In the genomic region with DNA sequence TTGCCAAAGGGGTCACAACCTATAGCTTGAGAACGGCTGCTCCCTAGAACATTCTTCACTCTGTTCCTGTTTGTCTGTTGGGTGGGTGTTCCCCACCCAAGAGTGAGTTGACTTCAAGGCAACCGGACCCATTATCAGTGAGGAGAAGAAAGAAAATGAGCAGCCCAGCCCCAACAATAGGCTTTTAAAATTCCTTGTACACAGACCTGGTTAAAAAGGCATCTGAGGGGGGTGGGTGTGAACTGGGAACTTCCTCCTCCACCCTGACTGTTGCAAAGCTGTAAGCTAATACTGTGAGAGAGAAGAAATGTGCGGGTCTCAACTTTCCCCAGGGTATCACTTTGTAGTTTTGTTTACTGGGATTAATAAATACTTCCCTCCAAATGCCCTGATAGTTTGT, we compare ENCODE assay signal across 16 mouse cellular contexts.
DNase-seq lines count a peak whose midpoint lies in the region; ATAC-seq and TF ChIP-seq lines count a peak whose summit lies in the region.
"Had no signal": no experiment of that assay in that cellular context is flagged by ENCODE, and none has a peak within 500 bp of the region (broad histone marks: within the 10 kb centered on the region; RNA-seq: fewer than 3 reads in every experiment).

No protein-coding gene starts in this region.

- H3K27me3 ChIP-seq in kidney, postnatal 0 days (ENCODE audit: insufficient read depth, low read length), result no peaks in the 10 kb centered on the region
- H3K27me3 ChIP-seq in ES-Bruce4 (ENCODE audit: control insufficient read depth, insufficient read depth, low read length, poor library complexity, severe bottlenecking), result no peaks in the 10 kb centered on the region
- H3K27me3 ChIP-seq in embryonic facial prominence, embryonic 15.5 days, result no peaks in the 10 kb centered on the region
- no peaks in the 10 kb centered on the region for H3K27me3 ChIP-seq in kidney, adult 2 months (replicated peaks; ENCODE audit: control insufficient read depth, insufficient read depth, low read length)
- H3K27me3 ChIP-seq: kidney, embryonic 15.5 days; limb, embryonic 15.5 days had no signal

- H3K4me3 ChIP-seq in kidney, postnatal 0 days (replicated peaks; ENCODE audit: low read depth, low read length), result no peak overlapping the region
- no peak overlapping the region for H3K4me3 ChIP-seq in ES-Bruce4 (ENCODE audit: low read depth, low read length)
- no peak overlapping the region for H3K4me3 ChIP-seq in embryonic facial prominence, embryonic 15.5 days (replicated peaks)
- H3K4me3 ChIP-seq in kidney, adult 2 months (ENCODE audit: insufficient read depth, low read depth, low read length), result no peak overlapping the region
- H3K4me3 ChIP-seq: kidney, embryonic 15.5 days; limb, embryonic 15.5 days; midbrain, embryonic 12.5 days had no signal

- TF ChIP-seq EP300 in ES-Bruce4 (IDR thresholded peaks at IDR 0.05; ENCODE audit: insufficient read depth, low read depth, low read length), result 0 out of 2 replicates have a peak, but pooled peaks have one; percentile 24

- DNase-seq in heart, adult 11 months, result peak; percentile 92
- DNase-seq in heart, postnatal 25 days (ENCODE audit: low spot score), result no peak
- peak; percentile 51 for DNase-seq in kidney, postnatal 0 days (ENCODE audit: low spot score)
- DNase-seq in kidney, postnatal 10 days, result no peak
- DNase-seq in cerebellum, adult 11 months, result no peak
- no peak for DNase-seq in kidney, adult 2 months
- DNase-seq: adrenal gland, postnatal 25 days; cerebellum, adult 9-11 months; lung, adult 18-20 months; thymus, postnatal 14 days had no signal

- H3K36me3 ChIP-seq in kidney, postnatal 0 days (ENCODE audit: insufficient read depth, low read length), result no peaks in the 10 kb centered on the region
- no peaks in the 10 kb centered on the region for H3K36me3 ChIP-seq in ES-Bruce4 (ENCODE audit: control insufficient read depth, insufficient read depth, low read length, poor library complexity, severe bottlenecking)
- no peaks in the 10 kb centered on the region for H3K36me3 ChIP-seq in embryonic facial prominence, embryonic 15.5 days
- H3K36me3 ChIP-seq in kidney, adult 2 months (ENCODE audit: control insufficient read depth, insufficient read depth, low read length), result no peaks in the 10 kb centered on the region
- H3K36me3 ChIP-seq: kidney, embryonic 15.5 days; limb, embryonic 15.5 days; midbrain, embryonic 12.5 days had no signal

- TF ChIP-seq CTCF in kidney, postnatal 0 days (IDR thresholded peaks at IDR 0.05; ENCODE audit: low read depth), result no peak
- no peak for TF ChIP-seq CTCF in ES-Bruce4 (IDR thresholded peaks at IDR 0.05; ENCODE audit: low read depth, low read length)
- TF ChIP-seq CTCF in kidney, adult 2 months (conservative IDR thresholded peaks at IDR 0.05; ENCODE audit: insufficient read depth, insufficient read length, low read depth, low read length), result no peak

- no peak for TF ChIP-seq POLR2A in ES-Bruce4 (IDR thresholded peaks at IDR 0.05; ENCODE audit: insufficient read depth, low read length)
- no peak for TF ChIP-seq POLR2A in kidney, adult 2 months (IDR thresholded peaks at IDR 0.05; ENCODE audit: low read depth, low read length)

- no peak overlapping the region; the same call in 1 of the 2 replicates for H3K4me2 ChIP-seq in kidney, postnatal 0 days (ENCODE audit: low read length)
- no peak overlapping the region for H3K4me2 ChIP-seq in embryonic facial prominence, embryonic 15.5 days (replicated peaks)
- H3K4me2 ChIP-seq: kidney, embryonic 15.5 days; limb, embryonic 15.5 days; midbrain, embryonic 12.5 days had no signal

- no peaks in the 10 kb centered on the region for H3K9me3 ChIP-seq in kidney, postnatal 0 days (replicated peaks; ENCODE audit: low read length)
- no peaks in the 10 kb centered on the region for H3K9me3 ChIP-seq in ES-Bruce4 (replicated peaks; ENCODE audit: control insufficient read depth, insufficient read depth, low read length, poor library complexity, severe bottlenecking)
- H3K9me3 ChIP-seq in embryonic facial prominence, embryonic 15.5 days (replicated peaks), result no peaks in the 10 kb centered on the region
- H3K9me3 ChIP-seq: kidney, embryonic 15.5 days; limb, embryonic 15.5 days; midbrain, embryonic 12.5 days had no signal

- H3K27ac ChIP-seq in kidney, postnatal 0 days, result no peak overlapping the region
- peak overlapping the region; percentile 83 for H3K27ac ChIP-seq in ES-Bruce4 (ENCODE audit: insufficient read depth, low read length)
- 0 out of 2 replicates have a peak overlapping the region, but pooled peaks have one; percentile 17 for H3K27ac ChIP-seq in embryonic facial prominence, embryonic 15.5 days (replicated peaks)
- no peak overlapping the region for H3K27ac ChIP-seq in kidney, adult 2 months (ENCODE audit: insufficient read depth, low read depth, low read length)
- H3K27ac ChIP-seq: kidney, embryonic 15.5 days; limb, embryonic 15.5 days; midbrain, embryonic 12.5 days had no signal

- H3K9ac ChIP-seq in kidney, postnatal 0 days (ENCODE audit: low read depth, low read length), result no peak overlapping the region
- no peak overlapping the region for H3K9ac ChIP-seq in ES-Bruce4 (ENCODE audit: low read depth, poor library complexity, severe bottlenecking)
- no peak overlapping the region for H3K9ac ChIP-seq in embryonic facial prominence, embryonic 15.5 days
- H3K9ac ChIP-seq: kidney, embryonic 15.5 days; limb, embryonic 15.5 days; midbrain, embryonic 12.5 days had no signal

- peaks cover 14% of the 10 kb centered on the region; the same call in 1 of the 2 replicates for H3K4me1 ChIP-seq in kidney, postnatal 0 days (replicated peaks; ENCODE audit: insufficient read depth, low read length)
- H3K4me1 ChIP-seq in ES-Bruce4 (ENCODE audit: control insufficient read depth, insufficient read depth, low read length), result peaks cover 3% of the 10 kb centered on the region
- H3K4me1 ChIP-seq in embryonic facial prominence, embryonic 15.5 days, result 0 out of 2 replicates have a peak, but pooled peaks cover 5% of the 10 kb centered on the region
- H3K4me1 ChIP-seq in kidney, adult 2 months (ENCODE audit: control insufficient read depth, insufficient read depth, low read length), result peaks cover 20% of the 10 kb centered on the region

- intact Hi-C loops in heart, postnatal 25 days (cut with DNase I), result no loop called here

- WGBS in kidney, postnatal 0 days, result 10% methylated on average over 3 of the region's 3 CpGs
- WGBS in embryonic facial prominence, embryonic 15.5 days, result 27% methylated on average over 3 of the region's 3 CpGs
- WGBS in kidney, adult 2 months, result 35% methylated on average over 3 of the region's 3 CpGs

- ATAC-seq in kidney, postnatal 0 days (replicated peaks; ENCODE audit: low FRiP score, low read depth), result no peak
- ATAC-seq in embryonic facial prominence, embryonic 15.5 days (ENCODE audit: insufficient number of reproducible peaks, low FRiP score, low TSS enrichment, low read depth), result no peak
- ATAC-seq: forebrain, embryonic 16.5 days had no signal

Comparison
In these comparisons a context has a peak if more than half of its experiments do, and no peak if none do; other contexts are left out.
1. DNase-seq: peak in heart, adult 11 months (single experiment) and kidney, postnatal 0 days (single experiment); none in heart, postnatal 25 days (single experiment), kidney, postnatal 10 days (single experiment), cerebellum, adult 11 months (single experiment) and kidney, adult 2 months (single experiment).
2. H3K27ac ChIP-seq: peak in ES-Bruce4 (single experiment) and embryonic facial prominence, embryonic 15.5 days (single experiment); none in kidney, postnatal 0 days (single experiment) and kidney, adult 2 months (single experiment).